Mouse (Mus musculus) brain, embryonic 14.5 days (tissue): ENCODE data around the gene Ccdc62.

Source experiments
- CTCF ChIP-seq: fragments of 200-500 bp; IDR thresholded peaks from 2 replicates; pipeline ENCODE4 v1.5.1; 2012; ENCODE audit warnings: inconsistent platforms, mild to moderate bottlenecking, moderate library complexity, borderline replicate concordance; ENCODE audit not compliant: insufficient read depth, insufficient read length; ENCODE audit errors: extremely low read depth
- POLR2A ChIP-seq: fragments of 200-500 bp; IDR thresholded peaks from 2 replicates; pipeline ENCODE4 v1.6.1; 2012; ENCODE audit warnings: mild to moderate bottlenecking, inconsistent platforms, borderline replicate concordance; ENCODE audit not compliant: poor library complexity, insufficient read depth, insufficient read length, severe bottlenecking; ENCODE audit errors: extremely low read depth

GRCm38 (mm10) chr5:124012885-124013284 lies 82.4 kb downstream of the Ccdc62 start:
- TF ChIP-seq POLR2A, result no peak
- TF ChIP-seq CTCF, result no peak
